Mouse (Mus musculus): Measurements from ENCODE around the gene Paqr5. TPM values are rescaled to one million over a fixed set of nuclear protein-coding genes. Genes with fewer than 3 reads are reported as not detected.

The Paqr5 gene
- polyA plus RNA-seq, 1 experiment = 0.33 TPM

DNA sequence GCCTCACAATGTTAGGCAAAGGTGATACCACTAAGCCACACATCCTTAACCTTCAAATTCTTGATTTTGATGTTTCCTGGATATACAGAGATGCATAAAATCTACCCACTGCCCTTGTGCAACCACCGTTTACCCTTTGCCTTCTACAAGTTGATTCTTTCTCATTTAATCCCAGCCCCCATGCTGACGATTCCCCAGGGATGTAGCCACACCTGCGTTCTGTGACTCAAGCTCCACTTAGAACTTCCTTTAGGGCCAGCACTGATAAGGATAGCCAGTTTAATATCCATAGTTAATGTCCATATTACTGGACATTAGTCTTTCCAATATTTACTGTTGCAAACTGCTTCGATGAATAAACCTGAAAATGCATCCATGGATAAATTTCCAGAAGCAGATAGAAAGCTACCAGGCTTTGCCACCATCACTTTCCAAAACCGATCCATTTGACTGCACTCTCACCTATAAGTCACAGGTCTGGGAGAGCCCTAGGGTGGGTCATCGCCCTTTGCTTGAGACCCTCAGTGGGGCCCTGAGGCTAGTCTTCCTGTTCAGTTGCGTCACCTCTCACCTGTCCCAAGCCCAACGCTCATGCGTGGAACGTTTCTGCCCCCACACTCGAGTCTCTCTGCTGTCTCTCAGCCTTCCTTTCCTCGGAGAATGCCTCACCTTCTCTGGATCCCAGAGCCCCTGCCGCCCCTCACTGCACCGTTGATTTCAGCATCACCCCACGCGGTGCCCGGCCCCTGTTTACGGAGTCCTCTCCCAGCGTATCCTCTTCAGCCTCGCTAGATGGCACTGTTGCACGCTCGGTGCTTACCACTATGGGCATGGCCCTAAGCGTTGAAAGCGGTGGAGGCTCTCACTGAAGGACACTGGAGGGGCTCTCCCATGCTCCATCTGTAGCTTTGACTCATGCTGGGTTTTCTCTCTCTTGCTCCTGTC is 79.0 kb downstream of the Paqr5 start:
- TF ChIP-seq CTCF (IDR thresholded peaks at IDR 0.05; ENCODE audit: borderline replicate concordance, extremely low read depth, insufficient read depth, insufficient read length) = peak; percentile 95
- TF ChIP-seq POLR2A (IDR thresholded peaks at IDR 0.05; ENCODE audit: borderline replicate concordance, extremely low read depth, insufficient read depth, insufficient read length, poor library complexity, severe bottlenecking) = no peak
- peak; percentile 95 for DNase-seq (ENCODE audit: low read depth)

GRCm38 (mm10) chr9:61946623-61947401 is 79.8 kb downstream of the Paqr5 start, which contains the start of gene Kif23:
Kif23 (minus strand) TSS chr9:61946774.
- DNase-seq (ENCODE audit: low read depth) = peak; percentile 98
- TF ChIP-seq CTCF (IDR thresholded peaks at IDR 0.05; ENCODE audit: borderline replicate concordance, extremely low read depth, insufficient read depth, insufficient read length) (peak; percentile 76), POLR2A (IDR thresholded peaks at IDR 0.05; ENCODE audit: borderline replicate concordance, extremely low read depth, insufficient read depth, insufficient read length, poor library complexity, severe bottlenecking) (peak; percentile 42; the same call in 1 of the 2 replicates)

GRCm38 (mm10) chr9:61945973-61946611 is 80.6 kb downstream of the Paqr5 start:
- TF ChIP-seq CTCF (IDR thresholded peaks at IDR 0.05; ENCODE audit: borderline replicate concordance, extremely low read depth, insufficient read depth, insufficient read length) = no peak
- no peak for TF ChIP-seq POLR2A (IDR thresholded peaks at IDR 0.05; ENCODE audit: borderline replicate concordance, extremely low read depth, insufficient read depth, insufficient read length, poor library complexity, severe bottlenecking)
- DNase-seq (ENCODE audit: low read depth) = peak; percentile 41

DNA sequence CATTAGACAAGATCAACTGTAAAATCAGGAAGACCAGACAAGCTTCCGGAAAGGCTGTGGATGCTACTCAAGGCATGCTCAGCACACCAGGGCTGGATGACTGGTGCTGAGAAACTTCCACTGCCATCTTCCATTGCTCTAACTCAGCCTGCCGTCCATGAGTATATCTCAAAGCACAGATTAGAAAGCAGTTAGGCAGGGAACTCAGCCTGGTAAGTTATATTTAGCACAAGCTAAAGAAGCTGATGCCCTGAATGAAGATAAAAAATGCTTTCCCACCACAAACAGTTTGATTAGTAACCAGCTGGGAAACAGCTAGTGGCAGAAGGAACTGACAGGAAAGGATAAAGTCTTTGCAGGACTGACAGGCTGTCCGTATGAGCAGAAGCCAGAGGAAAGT is 85.6 kb downstream of the Paqr5 start:
- TF ChIP-seq CTCF (IDR thresholded peaks at IDR 0.05; ENCODE audit: borderline replicate concordance, extremely low read depth, insufficient read depth, insufficient read length) (no peak), POLR2A (IDR thresholded peaks at IDR 0.05; ENCODE audit: borderline replicate concordance, extremely low read depth, insufficient read depth, insufficient read length, poor library complexity, severe bottlenecking) (no peak)

GRCm38 (mm10) chr9:61933333-61933732 is 93.3 kb downstream of the Paqr5 start:
- no peak for DNase-seq (ENCODE audit: low read depth)
- TF ChIP-seq POLR2A (IDR thresholded peaks at IDR 0.05; ENCODE audit: borderline replicate concordance, extremely low read depth, insufficient read depth, insufficient read length, poor library complexity, severe bottlenecking) = no peak

More for the DNA sequence above, 85.6 kb downstream of the Paqr5 start:
- no peak for DNase-seq (ENCODE audit: low read depth)

- no peak for TF ChIP-seq POLR2A (IDR thresholded peaks at IDR 0.05; ENCODE audit: borderline replicate concordance, extremely low read depth, insufficient read depth, insufficient read length, poor library complexity, severe bottlenecking)
- TF ChIP-seq CTCF (IDR thresholded peaks at IDR 0.05; ENCODE audit: borderline replicate concordance, extremely low read depth, insufficient read depth, insufficient read length) = no peak
- DNase-seq (ENCODE audit: low read depth) = no peak
Observed at GRCm38 (mm10) chr9:61932009-61932408, 94.6 kb downstream of the Paqr5 start.

DNA sequence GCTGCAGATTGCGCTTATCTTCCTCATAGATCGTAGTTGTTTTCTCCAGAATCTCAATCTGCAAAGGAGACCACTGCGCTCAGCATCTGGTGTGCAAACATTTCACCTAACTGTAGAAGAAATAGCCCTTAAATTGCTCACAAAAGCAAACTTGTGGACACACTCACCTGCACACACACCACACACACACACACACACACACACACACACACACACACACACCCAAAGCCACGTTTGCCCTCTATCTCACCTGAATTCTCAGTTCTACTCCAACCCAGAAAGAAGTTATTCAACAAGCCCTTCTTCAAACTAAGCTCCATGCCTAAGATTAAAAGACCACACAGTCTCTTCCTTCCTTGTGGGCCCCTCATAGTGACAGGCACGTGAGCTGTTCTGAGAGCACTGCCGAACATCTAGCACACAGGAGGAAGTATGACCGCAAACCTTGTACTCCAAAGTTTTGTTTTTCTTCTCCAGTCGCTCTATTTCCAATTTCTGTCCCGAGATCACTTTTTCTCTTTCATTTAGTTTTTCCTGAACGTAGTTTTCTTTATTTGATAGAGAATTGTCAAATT is 101.5 kb downstream of the Paqr5 start:
- no peak for DNase-seq (ENCODE audit: low read depth)

GRCm38 (mm10) chr9:61920331-61920730 is 106.3 kb downstream of the Paqr5 start:
- TF ChIP-seq POLR2A (IDR thresholded peaks at IDR 0.05; ENCODE audit: borderline replicate concordance, extremely low read depth, insufficient read depth, insufficient read length, poor library complexity, severe bottlenecking) (no peak), CTCF (IDR thresholded peaks at IDR 0.05; ENCODE audit: borderline replicate concordance, extremely low read depth, insufficient read depth, insufficient read length) (no peak)
- no peak for DNase-seq (ENCODE audit: low read depth)

More for the DNA sequence above, 101.5 kb downstream of the Paqr5 start:
- no peak for TF ChIP-seq POLR2A (IDR thresholded peaks at IDR 0.05; ENCODE audit: borderline replicate concordance, extremely low read depth, insufficient read depth, insufficient read length, poor library complexity, severe bottlenecking)
- no peak for TF ChIP-seq CTCF (IDR thresholded peaks at IDR 0.05; ENCODE audit: borderline replicate concordance, extremely low read depth, insufficient read depth, insufficient read length)

- DNase-seq (ENCODE audit: low read depth) = no peak
- TF ChIP-seq POLR2A (IDR thresholded peaks at IDR 0.05; ENCODE audit: borderline replicate concordance, extremely low read depth, insufficient read depth, insufficient read length, poor library complexity, severe bottlenecking) (no peak), CTCF (IDR thresholded peaks at IDR 0.05; ENCODE audit: borderline replicate concordance, extremely low read depth, insufficient read depth, insufficient read length) (no peak)
Observed at GRCm38 (mm10) chr9:61919464-61919863, 107.2 kb downstream of the Paqr5 start.

DNA sequence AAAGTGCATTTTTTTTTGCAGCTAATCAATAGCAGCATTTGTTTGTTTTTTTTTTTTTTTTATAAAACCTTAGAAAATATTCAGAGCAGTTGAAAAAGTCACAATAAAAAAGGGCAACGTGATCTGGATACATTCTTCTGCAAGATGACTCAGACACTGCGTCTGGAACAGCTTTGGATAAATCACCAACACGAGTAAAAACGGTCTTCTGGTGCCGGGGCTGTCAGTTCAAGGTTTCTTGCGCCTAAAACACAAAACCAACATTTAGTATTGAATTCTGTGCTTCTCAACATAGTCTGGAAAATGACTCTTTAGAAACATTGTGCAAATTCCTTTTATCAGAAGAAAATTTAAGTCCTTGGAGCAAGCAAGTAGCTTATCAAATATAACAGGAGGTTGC is 109.2 kb downstream of the Paqr5 start:
- TF ChIP-seq CTCF (IDR thresholded peaks at IDR 0.05; ENCODE audit: borderline replicate concordance, extremely low read depth, insufficient read depth, insufficient read length) (no peak), POLR2A (IDR thresholded peaks at IDR 0.05; ENCODE audit: borderline replicate concordance, extremely low read depth, insufficient read depth, insufficient read length, poor library complexity, severe bottlenecking) (no peak)
- no peak for DNase-seq (ENCODE audit: low read depth)
